Mouse (Mus musculus) fat pad, adult 2 months (tissue): ENCODE measurements around the gene Cps1.

ENCODE experiments used
- DNase-seq: peaks from one replicate; pipeline ENCODE4 v3.0.0-alpha.2; 2011; ENCODE audit warnings: low read depth, low spot score; ENCODE audit errors: extremely low read depth

Cps1 gene

GRCm38 (mm10) chr1:67122797-67123196 is at the start of gene Cps1:
Cps1 (plus strand) TSS chr1:67123026.
- DNase-seq = no peak

GRCm38 (mm10) chr1:67077739-67078138 is 45.1 kb upstream of the Cps1 start:
- DNase-seq = no peak

GRCm38 (mm10) chr1:67078666-67079065 is 44.2 kb upstream of the Cps1 start:
- DNase-seq = no peak

- no peak for DNase-seq
Observed at GRCm38 (mm10) chr1:67079146-67079545, 43.7 kb upstream of the Cps1 start.

GRCm38 (mm10) chr1:67092473-67092872 is 30.4 kb upstream of the Cps1 start:
- DNase-seq = no peak

- DNase-seq = no peak
Observed at GRCm38 (mm10) chr1:67099215-67099614, 23.6 kb upstream of the Cps1 start.

- no peak for DNase-seq
Observed at GRCm38 (mm10) chr1:67103476-67104248, 19.2 kb upstream of the Cps1 start.

- DNase-seq = no peak
Observed at GRCm38 (mm10) chr1:67111621-67112298, 11.1 kb upstream of the Cps1 start.

- DNase-seq = no peak
Observed at GRCm38 (mm10) chr1:67113343-67114030, 9.3 kb upstream of the Cps1 start.

GRCm38 (mm10) chr1:67116571-67116970 is 6.3 kb upstream of the Cps1 start:
- DNase-seq = no peak

- DNase-seq = no peak
Observed at GRCm38 (mm10) chr1:67117778-67118177, 5.0 kb upstream of the Cps1 start.

- DNase-seq = no peak
Observed at GRCm38 (mm10) chr1:67125433-67125832, 2.6 kb downstream of the Cps1 start.

GRCm38 (mm10) chr1:67143939-67144338 is 21.1 kb downstream of the Cps1 start:
- no peak for DNase-seq

- DNase-seq = no peak
Observed at GRCm38 (mm10) chr1:67151246-67151645, 28.4 kb downstream of the Cps1 start.

- DNase-seq = no peak
Observed at GRCm38 (mm10) chr1:67167283-67167682, 44.5 kb downstream of the Cps1 start.

GRCm38 (mm10) chr1:67181165-67181564 is 58.3 kb downstream of the Cps1 start:
- no peak for DNase-seq

GRCm38 (mm10) chr1:67182201-67182600 is 59.4 kb downstream of the Cps1 start:
- no peak for DNase-seq

GRCm38 (mm10) chr1:67183532-67183931 is 60.7 kb downstream of the Cps1 start:
- no peak for DNase-seq

- no peak for DNase-seq
Observed at GRCm38 (mm10) chr1:67184134-67184533, 61.3 kb downstream of the Cps1 start.

GRCm38 (mm10) chr1:67197335-67197734 is 74.5 kb downstream of the Cps1 start:
- DNase-seq = no peak

- DNase-seq = no peak
Observed at GRCm38 (mm10) chr1:67218339-67218944, 95.6 kb downstream of the Cps1 start.
